Mouse (Mus musculus): ENCODE results near the gene Gm5039.

- TF ChIP-seq CTCF (IDR thresholded peaks at IDR 0.05; ENCODE audit: low read depth, low read length), result no peak
- TF ChIP-seq POLR2A (IDR thresholded peaks at IDR 0.05; ENCODE audit: borderline replicate concordance, low read depth, low read length), result no peak
Observed at GRCm38 (mm10) chr12:88372018-88372417, 48.2 kb upstream of the Gm5039 start.
